28 mouse cellular contexts compared by ENCODE assay signal in the genomic region with DNA sequence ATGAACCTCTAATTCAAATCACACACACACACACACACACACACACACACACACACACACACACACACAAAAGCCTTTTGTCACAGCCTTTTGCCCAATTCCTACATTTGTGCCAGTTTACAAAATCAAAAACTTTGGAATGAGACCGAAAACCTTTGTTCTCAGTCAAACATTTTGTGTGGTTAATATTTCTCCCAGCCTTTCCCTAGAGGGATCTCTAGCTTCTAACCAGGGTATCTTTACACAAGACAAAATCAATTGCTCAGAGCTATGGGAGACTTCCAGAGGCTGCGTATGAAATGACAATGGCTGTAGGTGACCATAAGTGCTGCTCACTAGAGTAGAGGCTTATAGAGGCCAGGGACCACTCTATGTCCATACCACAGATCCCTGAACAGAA. TPM values are rescaled to one million over a fixed set of nuclear protein-coding genes. Genes with fewer than 3 reads are reported as not detected.
DNase-seq lines count a peak whose midpoint lies in the region; ATAC-seq and TF ChIP-seq lines count a peak whose summit lies in the region.
"Had no signal": no experiment of that assay in that cellular context is flagged by ENCODE, and none has a peak within 500 bp of the region (broad histone marks: within the 10 kb centered on the region; RNA-seq: fewer than 3 reads in every experiment).

No protein-coding gene starts in this region.

- no peak overlapping the region for H3K27ac ChIP-seq in kidney, adult 2 months (ENCODE audit: insufficient read depth, low read depth, low read length)
- peak overlapping the region; percentile 25 for H3K27ac ChIP-seq in liver, embryonic 13.5 days
- H3K27ac ChIP-seq in liver, embryonic 16.5 days (ENCODE audit: low read length): peak overlapping the region; percentile 71
- H3K27ac ChIP-seq: forebrain, embryonic 10.5 days; forebrain, embryonic 13.5 days; hindbrain, embryonic 10.5 days; hindbrain, embryonic 13.5 days had no signal

- TF ChIP-seq POLR2A in kidney, adult 2 months (IDR thresholded peaks at IDR 0.05; ENCODE audit: low read depth, low read length): no peak

- H3K9ac ChIP-seq in liver, embryonic 13.5 days: no peak overlapping the region
- no peak overlapping the region for H3K9ac ChIP-seq in liver, embryonic 16.5 days (ENCODE audit: low read depth, low read length)
- H3K9ac ChIP-seq: forebrain, embryonic 13.5 days; heart, embryonic 15.5 days; hindbrain, embryonic 13.5 days had no signal

- peak; percentile 66 for DNase-seq in kidney, adult 2 months
- DNase-seq in kidney, adult 11 months: no peak
- DNase-seq in liver, embryonic 13.5 days: no peak
- no peak for DNase-seq in liver
- DNase-seq in adrenal gland, postnatal 25 days: no peak
- DNase-seq: adrenal gland, adult 8-10 months; adrenal gland, postnatal 36 days; B cell, adult 2 months; cerebellum, adult 18-20 months; cerebellum, adult 9-10 months; cerebellum, postnatal 14 days; gastrocnemius, postnatal 10 days; gastrocnemius, postnatal 36 days; heart, postnatal 10 days; heart, postnatal 36 days had no signal

- H3K27me3 ChIP-seq in kidney, adult 2 months (replicated peaks; ENCODE audit: control insufficient read depth, insufficient read depth, low read length): no peaks in the 10 kb centered on the region
- H3K27me3 ChIP-seq in liver, embryonic 13.5 days: no peaks in the 10 kb centered on the region
- no peaks in the 10 kb centered on the region for H3K27me3 ChIP-seq in liver, embryonic 16.5 days (ENCODE audit: control insufficient read depth, insufficient read depth, low read depth, low read length)
- H3K27me3 ChIP-seq: CH12.LX; forebrain, embryonic 13.5 days; heart, embryonic 15.5 days; hindbrain, embryonic 13.5 days had no signal

- no peak for TF ChIP-seq CTCF in kidney, adult 2 months (conservative IDR thresholded peaks at IDR 0.05; ENCODE audit: insufficient read depth, insufficient read length, low read depth, low read length)

- H3K4me2 ChIP-seq in liver, embryonic 13.5 days: no peak overlapping the region
- H3K4me2 ChIP-seq in liver, embryonic 16.5 days (ENCODE audit: low read depth, low read length): no peak overlapping the region
- H3K4me2 ChIP-seq: forebrain, embryonic 13.5 days; heart, embryonic 11.5 days; heart, embryonic 15.5 days; hindbrain, embryonic 13.5 days had no signal

- peaks cover 12% of the 10 kb centered on the region; the same call in 1 of the 2 replicates for H3K4me1 ChIP-seq in kidney, adult 2 months (ENCODE audit: control insufficient read depth, insufficient read depth, low read length)
- H3K4me1 ChIP-seq in liver, embryonic 13.5 days (replicated peaks): no peaks in the 10 kb centered on the region
- H3K4me1 ChIP-seq in liver, embryonic 16.5 days (ENCODE audit: control insufficient read depth, low read depth, low read length): no peaks in the 10 kb centered on the region
- H3K4me1 ChIP-seq: forebrain, embryonic 10.5 days; forebrain, embryonic 13.5 days; heart, embryonic 15.5 days; hindbrain, embryonic 10.5 days; hindbrain, embryonic 13.5 days had no signal

- H3K4me3 ChIP-seq in kidney, adult 2 months (ENCODE audit: insufficient read depth, low read depth, low read length): no peak overlapping the region
- H3K4me3 ChIP-seq in liver, embryonic 13.5 days (replicated peaks): no peak overlapping the region
- H3K4me3 ChIP-seq in liver, embryonic 16.5 days (ENCODE audit: low read depth, low read length): no peak overlapping the region
- H3K4me3 ChIP-seq: forebrain, embryonic 10.5 days; forebrain, embryonic 13.5 days; heart, embryonic 15.5 days; hindbrain, embryonic 10.5 days; hindbrain, embryonic 13.5 days had no signal

- no peaks in the 10 kb centered on the region for H3K9me3 ChIP-seq in liver, embryonic 13.5 days (replicated peaks)
- no peaks in the 10 kb centered on the region for H3K9me3 ChIP-seq in liver, embryonic 16.5 days (replicated peaks; ENCODE audit: control insufficient read depth, low read length)
- H3K9me3 ChIP-seq: forebrain, embryonic 10.5 days; forebrain, embryonic 13.5 days; G1E; heart, embryonic 15.5 days; hindbrain, embryonic 10.5 days; hindbrain, embryonic 13.5 days had no signal

- WGBS in kidney, adult 2 months: 61% methylated on average over 2 of the region's 2 CpGs
- WGBS in liver, embryonic 13.5 days (ENCODE audit: insufficient replicate concordance): 65% methylated on average over 2 of the region's 2 CpGs
- WGBS in liver, embryonic 16.5 days (ENCODE audit: insufficient replicate concordance): 55% methylated on average over 2 of the region's 2 CpGs

- peak; percentile 43; the same call in 1 of the 2 replicates for ATAC-seq in liver, embryonic 13.5 days (ENCODE audit: low read depth)
- ATAC-seq in liver, embryonic 16.5 days (ENCODE audit: low read depth): peak; percentile 66
- ATAC-seq: forebrain, embryonic 13.5 days; forebrain, embryonic 16.5 days; hindbrain, embryonic 16.5 days; Patski had no signal

- H3K36me3 ChIP-seq in kidney, adult 2 months (ENCODE audit: control insufficient read depth, insufficient read depth, low read length): no peaks in the 10 kb centered on the region
- H3K36me3 ChIP-seq in liver, embryonic 13.5 days: no peaks in the 10 kb centered on the region
- H3K36me3 ChIP-seq in liver, embryonic 16.5 days (ENCODE audit: control insufficient read depth, insufficient read depth): no peaks in the 10 kb centered on the region
- H3K36me3 ChIP-seq: forebrain, embryonic 10.5 days; G1E; heart, embryonic 15.5 days; hindbrain, embryonic 10.5 days; hindbrain, embryonic 13.5 days had no signal

RNA-seq across cellular contexts. Expression of a gene that starts 18.3 kb away (rescaled TPM):
- polyA plus RNA-seq in kidney, adult 2 months (2012; rRNA removed): 11.4 and 16.5 TPM in 2 replicates
- 154 and 158 TPM in 2 replicates for polyA plus RNA-seq in liver, embryonic 13.5 days (2015; fragmentation: Nextera tagmentation; extraction: Ambion mirVana)
- polyA plus RNA-seq in liver, embryonic 16.5 days (2015; fragmentation: Nextera tagmentation; extraction: Ambion mirVana): 156 and 159 TPM in 2 replicates
- 31.5 and 33.9 TPM in 2 replicates for total RNA-seq in adrenal gland, postnatal 25 days (2021)

RNA-seq across cellular contexts. Expression of a gene that starts 36.1 kb away (rescaled TPM):
- 4.1 and 5.3 TPM in 2 replicates for polyA plus RNA-seq in kidney, adult 2 months (2012; rRNA removed)
- 1.1 and 1.9 TPM in 2 replicates for polyA plus RNA-seq in liver, embryonic 13.5 days (2015; fragmentation: Nextera tagmentation; extraction: Ambion mirVana)
- 1.5 and 2.1 TPM in 2 replicates for polyA plus RNA-seq in liver, embryonic 16.5 days (2015; fragmentation: Nextera tagmentation; extraction: Ambion mirVana)
- total RNA-seq in adrenal gland, postnatal 25 days (2021): 19.4 and 19.9 TPM in 2 replicates
- total RNA-seq: CH12.LX; granulocyte monocyte progenitor cell, adult 5-6 weeks had no signal
- polyA plus RNA-seq: G1E, Patski had no signal
